Mouse (Mus musculus) stomach, embryonic 15.5 days (tissue): Measurements from ENCODE around the gene Per2. TPM values are rescaled to one million over a fixed set of nuclear protein-coding genes. Genes with fewer than 3 reads are reported as not detected.

Experiments used
- ATAC-seq: fragments of 200-750 bp; cut with Nextera tagmentation; 2 replicates; pipeline ENCODE4 v1.8.0; 2017; ENCODE audit warnings: low read depth, moderate number of reproducible peaks, moderate TSS enrichment; ENCODE audit not compliant: insufficient read depth, low FRiP score
- H3K27ac ChIP-seq: fragments of 300-500 bp; sonication (generic); 2 replicates; pipeline ENCODE4 v1.5.1; 2015; ENCODE audit warnings: mild to moderate bottlenecking, inconsistent platforms
- H3K27me3 ChIP-seq: fragments of 300-500 bp; sonication (generic); replicated peaks from 2 replicates; pipeline ENCODE4 v1.6.1; 2015; ENCODE audit warnings: inconsistent platforms
- H3K36me3 ChIP-seq: fragments of 300-500 bp; sonication (generic); 2 replicates; pipeline ENCODE4 v1.6.1; 2015; ENCODE audit warnings: inconsistent platforms
- H3K4me1 ChIP-seq: fragments of 300-500 bp; sonication (generic); 2 replicates; pipeline ENCODE4 v1.6.1; 2015; ENCODE audit warnings: inconsistent platforms
- H3K4me2 ChIP-seq: fragments of 300-500 bp; sonication (generic); 2 replicates; pipeline ENCODE4 v1.6.1; 2015; ENCODE audit warnings: mild to moderate bottlenecking, inconsistent platforms
- H3K4me3 ChIP-seq: fragments of 300-500 bp; sonication (generic); replicated peaks from 2 replicates; pipeline ENCODE4 v1.5.1; 2015; ENCODE audit warnings: inconsistent platforms
- H3K9ac ChIP-seq: fragments of 300-500 bp; sonication (generic); 2 replicates; pipeline ENCODE4 v1.6.1; 2015; ENCODE audit warnings: inconsistent platforms
- H3K9me3 ChIP-seq: fragments of 300-500 bp; sonication (generic); 2 replicates; pipeline ENCODE4 v1.6.1; 2016; ENCODE audit warnings: inconsistent platforms
- WGBS: fragments of 180-500 bp; shearing (Covaris S2); methylation state at CpG from one replicate; pipeline ENCODE4 v1.1.7; 2015; 5-methylcytosine and 5-hydroxymethylcytosine counted together
- polyA plus RNA-seq: library from polyadenylated mRNA; unstranded; fragments of >200 nt; fragmentation: Nextera tagmentation; extraction: Ambion mirVana; gene quantifications from 2 replicates; pipeline ENCODE4 v1.2.1, GENCODE M21; 2015

The Per2 gene
- polyA plus RNA-seq, 1 experiment from 2014 or later: 6.5 TPM

DNA sequence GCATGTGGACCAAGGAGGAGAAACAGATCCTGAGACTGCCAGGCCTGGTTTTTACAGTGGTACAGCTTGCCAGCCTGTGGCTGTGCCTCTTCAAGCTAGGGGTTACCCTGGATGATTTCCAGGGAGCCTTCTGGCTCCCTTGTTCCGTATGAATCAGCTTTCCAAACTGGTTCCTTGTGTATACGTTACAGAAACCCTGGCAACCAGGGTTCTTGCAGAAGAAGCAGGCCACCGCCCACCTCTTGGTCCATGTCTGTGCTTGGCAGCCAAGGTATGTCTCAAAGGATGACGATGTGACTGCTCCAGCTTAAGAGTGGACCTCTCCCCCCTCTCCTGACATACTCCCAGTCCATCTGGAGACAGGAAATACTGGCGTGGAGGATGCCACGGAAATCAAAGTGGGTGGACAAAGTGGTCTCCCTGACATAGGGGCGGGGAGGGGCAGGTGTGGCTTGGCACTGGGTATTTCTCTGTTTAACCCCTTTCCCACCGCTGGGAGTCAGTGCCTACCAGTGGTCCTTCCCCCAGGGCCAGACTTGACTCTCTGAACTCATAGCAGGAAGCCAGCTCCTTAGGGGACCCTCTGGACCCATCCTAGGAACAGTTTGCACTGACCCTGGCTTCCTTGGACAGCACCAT lies 782 bp downstream of the Per2 start:
- Histone ChIP-seq H3K9ac (peak overlapping the region; percentile 14; the same call in 1 of the 2 replicates), H3K36me3 (no peaks in the 10 kb centered on the region), H3K4me3 (peak overlapping the region; percentile 63), H3K27me3 (no peaks in the 10 kb centered on the region), H3K27ac (peak overlapping the region; percentile 96), H3K9me3 (no peaks in the 10 kb centered on the region), H3K4me1 (peaks cover 62% of the 10 kb centered on the region), H3K4me2 (peak overlapping the region; percentile 67)
- ATAC-seq: peak; percentile 1; the same call in 1 of the 2 replicates
- WGBS: 9% methylated on average over 8 of the region's 8 CpGs

DNA sequence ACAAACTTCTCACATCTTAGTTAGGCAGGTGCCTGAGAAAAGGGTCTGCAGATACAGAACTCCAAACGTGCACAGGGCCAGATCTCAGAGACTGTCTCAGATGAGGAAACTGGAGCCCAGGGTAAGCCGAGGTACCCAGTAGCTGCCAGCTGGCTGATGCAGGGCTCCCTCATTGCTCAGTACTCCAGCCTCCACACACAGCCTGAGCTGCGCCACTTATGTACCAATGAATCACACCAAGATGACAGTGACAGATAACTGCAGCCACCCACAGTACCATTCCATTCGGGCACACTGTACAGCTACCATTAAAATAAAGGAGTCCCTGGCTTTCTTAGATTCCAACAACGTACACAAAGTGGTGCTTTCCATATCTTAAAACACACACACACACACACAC lies 1.4 kb downstream of the Per2 start:
- H3K27me3 ChIP-seq: no peaks in the 10 kb centered on the region
- no peak overlapping the region for H3K9ac ChIP-seq
- H3K27ac ChIP-seq: peak overlapping the region; percentile 96
- no peaks in the 10 kb centered on the region for H3K9me3 ChIP-seq
- peak overlapping the region; percentile 63 for H3K4me3 ChIP-seq
- no peaks in the 10 kb centered on the region for H3K36me3 ChIP-seq
- WGBS: 27% methylated on average over 5 of the region's 5 CpGs
- no peak for ATAC-seq
- H3K4me2 ChIP-seq: peak overlapping the region; percentile 67
- peaks cover 62% of the 10 kb centered on the region for H3K4me1 ChIP-seq

DNA sequence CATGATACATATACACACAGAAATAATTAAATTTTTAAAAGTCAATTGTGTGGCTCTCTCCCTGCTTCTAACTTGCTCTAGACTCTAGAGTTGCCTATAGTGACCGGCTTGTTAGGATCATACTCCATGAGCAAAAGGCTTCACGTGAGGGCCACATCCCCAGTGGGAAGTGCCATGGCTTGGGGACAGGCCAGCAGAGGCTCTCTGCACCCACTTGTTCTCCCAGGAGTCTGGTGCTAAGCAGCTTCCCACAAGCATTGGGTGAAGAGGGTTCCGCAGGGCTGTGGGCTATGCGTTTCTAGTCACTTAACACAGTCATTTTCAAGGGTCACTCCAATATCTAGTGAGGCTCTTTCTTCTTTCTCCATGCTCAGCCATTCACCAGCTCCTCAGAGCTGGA lies 2.0 kb downstream of the Per2 start:
- Histone ChIP-seq H3K36me3 (no peaks in the 10 kb centered on the region), H3K4me2 (peak overlapping the region; percentile 67), H3K9me3 (no peaks in the 10 kb centered on the region), H3K27me3 (no peaks in the 10 kb centered on the region), H3K4me3 (peak overlapping the region; percentile 63; the same call in 1 of the 2 replicates), H3K9ac (no peak overlapping the region), H3K27ac (peak overlapping the region; percentile 96), H3K4me1 (peaks cover 62% of the 10 kb centered on the region)
- ATAC-seq: no peak
- WGBS: 83% methylated on average over 4 of the region's 4 CpGs

DNA sequence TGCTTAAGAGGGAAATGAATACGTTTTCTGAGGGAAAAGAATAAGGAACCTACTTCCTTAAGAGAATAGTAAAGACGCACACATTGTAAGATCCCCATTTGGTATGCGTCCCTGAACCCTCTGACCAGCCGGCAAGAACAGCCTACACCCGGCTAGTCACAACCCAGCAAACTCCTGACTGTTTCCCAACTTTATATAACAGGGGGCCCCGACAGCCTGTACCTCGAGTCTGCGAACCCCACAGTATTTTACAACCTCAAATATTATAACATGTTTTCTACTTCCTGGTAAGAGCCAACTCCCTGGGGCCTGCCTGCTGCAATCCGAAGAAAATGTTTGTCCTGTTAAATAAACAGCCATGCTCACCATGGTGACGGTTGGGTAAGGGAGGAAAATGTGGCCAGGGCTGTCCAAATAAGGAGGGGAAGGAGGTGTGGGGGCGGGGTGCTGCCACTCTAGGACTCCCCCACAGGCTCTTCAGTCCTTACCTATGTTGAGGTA lies 2.8 kb downstream of the Per2 start:
- no peak overlapping the region; the same call in 1 of the 2 replicates for H3K9ac ChIP-seq
- H3K4me1 ChIP-seq: peaks cover 70% of the 10 kb centered on the region
- H3K4me3 ChIP-seq: peak overlapping the region; percentile 4; the same call in 1 of the 2 replicates
- no peaks in the 10 kb centered on the region for H3K27me3 ChIP-seq
- H3K4me2 ChIP-seq: peak overlapping the region; percentile 67
- H3K9me3 ChIP-seq: no peaks in the 10 kb centered on the region
- peak; percentile 29 for ATAC-seq
- H3K36me3 ChIP-seq: no peaks in the 10 kb centered on the region
- 10% methylated on average over 11 of the region's 11 CpGs for WGBS
- peak overlapping the region; percentile 96 for H3K27ac ChIP-seq

DNA sequence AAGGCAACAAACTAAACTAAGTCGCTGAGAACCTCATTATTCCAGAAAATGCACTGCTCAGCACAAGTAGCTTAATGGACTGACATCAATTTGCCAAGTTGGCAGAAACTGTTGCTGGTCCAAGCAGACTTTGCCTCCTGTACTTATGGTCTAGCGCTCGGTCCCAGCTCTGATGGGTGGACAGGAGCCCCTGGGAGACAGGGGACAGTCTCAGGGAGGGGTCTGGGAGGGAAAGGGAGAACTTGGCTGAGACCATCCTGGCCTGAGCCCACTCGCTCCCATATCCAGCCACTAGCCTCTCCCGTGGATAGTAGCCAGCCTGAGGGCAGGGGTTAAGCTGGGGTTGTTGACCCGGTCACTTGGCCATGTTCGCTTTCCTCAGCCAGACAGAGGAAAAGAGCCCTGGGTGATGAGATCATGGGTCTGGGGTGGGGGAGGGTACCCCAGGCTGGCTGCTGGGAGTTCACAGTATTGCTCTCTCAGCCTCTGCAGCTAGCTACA lies 3.4 kb downstream of the Per2 start:
- H3K4me2 ChIP-seq: peak overlapping the region; percentile 67
- H3K27ac ChIP-seq: peak overlapping the region; percentile 96
- no peak overlapping the region for H3K9ac ChIP-seq
- H3K4me1 ChIP-seq: peaks cover 69% of the 10 kb centered on the region
- no peaks in the 10 kb centered on the region for H3K9me3 ChIP-seq
- ATAC-seq: no peak
- no peaks in the 10 kb centered on the region for H3K36me3 ChIP-seq
- H3K27me3 ChIP-seq: no peaks in the 10 kb centered on the region
- H3K4me3 ChIP-seq: peak overlapping the region; percentile 4; the same call in 1 of the 2 replicates
- WGBS: 17% methylated on average over 7 of the region's 7 CpGs

DNA sequence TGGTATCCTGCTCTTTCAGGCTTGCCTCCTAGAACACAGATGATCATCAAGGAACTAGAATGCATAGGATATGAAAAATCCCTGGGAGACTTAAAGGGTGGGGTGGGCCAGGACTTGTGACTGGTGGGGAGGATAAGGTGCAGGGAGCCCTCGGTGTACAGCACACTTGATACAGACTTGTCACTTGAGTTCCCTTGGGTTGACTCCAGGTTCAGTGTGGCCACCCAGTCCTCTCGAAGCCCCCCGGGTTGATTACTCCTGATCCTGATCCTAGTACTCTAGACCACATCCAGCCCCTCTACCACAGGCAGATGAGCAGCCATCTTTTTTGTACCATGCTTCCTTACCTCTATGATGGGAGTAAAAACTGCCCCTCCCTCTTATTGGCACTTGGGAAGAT lies 4.2 kb downstream of the Per2 start:
- no peak overlapping the region for H3K9ac ChIP-seq
- no peaks in the 10 kb centered on the region for H3K27me3 ChIP-seq
- H3K4me3 ChIP-seq: no peak overlapping the region
- no peaks in the 10 kb centered on the region for H3K36me3 ChIP-seq
- H3K4me2 ChIP-seq: 0 out of 2 replicates have a peak overlapping the region, but pooled peaks have one; percentile 67
- no peaks in the 10 kb centered on the region for H3K9me3 ChIP-seq
- ATAC-seq: no peak
- H3K27ac ChIP-seq: peak overlapping the region; percentile 96
- H3K4me1 ChIP-seq: peaks cover 61% of the 10 kb centered on the region
- WGBS: 75% methylated on average over 3 of the region's 3 CpGs

DNA sequence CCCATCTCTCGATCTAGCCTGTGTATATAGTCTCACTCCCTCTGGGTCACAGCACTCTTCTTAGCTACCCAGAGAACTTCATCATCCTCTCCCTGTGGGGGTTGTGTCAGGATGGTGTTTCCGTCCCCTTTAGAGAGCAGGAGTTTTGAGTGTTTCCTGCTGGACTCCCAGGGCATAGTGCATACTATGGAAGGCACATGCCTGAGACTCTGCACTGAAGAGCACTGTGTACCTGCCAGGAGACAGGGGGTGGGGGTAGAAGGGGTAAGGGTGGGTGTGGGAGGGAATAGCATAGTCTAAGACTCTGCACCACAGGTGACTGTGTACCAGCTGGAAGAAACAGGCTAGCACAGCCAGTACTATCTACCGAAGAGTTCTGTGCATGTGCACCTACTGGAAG lies 4.8 kb downstream of the Per2 start:
- Histone ChIP-seq H3K9ac (no peak overlapping the region), H3K4me3 (no peak overlapping the region), H3K27me3 (no peaks in the 10 kb centered on the region), H3K27ac (peak overlapping the region; percentile 42; the same call in 1 of the 2 replicates), H3K4me2 (no peak overlapping the region), H3K9me3 (no peaks in the 10 kb centered on the region), H3K36me3 (0 out of 2 replicates have a peak, but pooled peaks cover 4% of the 10 kb centered on the region), H3K4me1 (peaks cover 58% of the 10 kb centered on the region)
- 79% methylated on average over 3 of the region's 3 CpGs for WGBS
- no peak for ATAC-seq

DNA sequence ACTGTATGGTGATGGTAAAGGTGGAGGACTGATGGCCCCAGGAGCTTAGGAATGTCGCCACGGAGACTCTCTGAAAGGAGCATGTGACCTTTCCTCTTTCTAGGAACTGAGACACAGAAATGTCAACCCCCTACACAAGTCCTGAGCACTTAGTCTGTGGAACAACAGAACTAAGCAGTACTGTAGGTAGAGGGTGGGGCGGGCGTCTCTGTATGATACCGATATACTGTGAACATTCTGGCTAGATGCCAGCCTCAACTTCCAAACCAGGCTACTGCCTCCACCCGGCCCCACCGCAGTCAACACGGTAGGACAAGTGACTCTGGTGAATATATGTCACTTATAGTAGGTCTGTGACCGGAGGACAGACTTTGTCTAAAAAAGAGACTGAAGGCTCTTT lies 5.2 kb downstream of the Per2 start:
- 63% methylated on average over 9 of the region's 9 CpGs for WGBS
- Histone ChIP-seq H3K9ac (no peak overlapping the region), H3K9me3 (no peaks in the 10 kb centered on the region), H3K36me3 (0 out of 2 replicates have a peak, but pooled peaks cover 5% of the 10 kb centered on the region), H3K4me1 (peaks cover 58% of the 10 kb centered on the region), H3K4me3 (no peak overlapping the region), H3K4me2 (no peak overlapping the region), H3K27ac (peak overlapping the region; percentile 2; the same call in 1 of the 2 replicates), H3K27me3 (no peaks in the 10 kb centered on the region)
- 0 out of 2 replicates have a peak, but pooled peaks have one; percentile 14 for ATAC-seq

DNA sequence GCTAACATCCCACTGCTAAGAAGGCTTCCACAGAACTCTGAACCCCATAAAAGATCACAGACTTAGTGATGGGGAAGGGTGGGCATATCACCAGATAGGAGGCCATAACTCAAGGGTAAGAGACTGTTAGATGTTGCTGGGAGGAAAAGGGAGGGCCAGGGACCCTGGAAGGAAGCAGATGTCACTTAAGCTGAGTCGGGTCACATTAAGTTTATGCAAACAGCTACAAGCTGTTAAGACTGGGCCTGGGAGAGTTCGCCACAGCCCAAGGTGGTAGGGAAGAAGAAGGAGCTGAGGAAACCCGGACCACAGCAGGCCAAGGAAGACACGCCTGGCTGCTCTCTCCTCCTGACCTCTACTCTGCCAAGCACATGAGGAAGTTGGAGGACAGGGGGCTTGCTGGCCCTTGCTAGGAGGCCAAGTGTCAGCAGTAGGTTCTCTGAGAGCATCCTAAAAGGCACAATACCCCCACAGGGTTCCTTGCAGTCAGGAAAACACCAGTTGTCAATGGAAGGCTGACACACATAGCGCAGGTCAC lies 7.5 kb downstream of the Per2 start:
- Histone ChIP-seq H3K27me3 (no peaks in the 10 kb centered on the region), H3K4me1 (peaks cover 36% of the 10 kb centered on the region), H3K9me3 (no peaks in the 10 kb centered on the region), H3K36me3 (peaks cover 24% of the 10 kb centered on the region), H3K27ac (no peak overlapping the region), H3K4me3 (no peak overlapping the region), H3K4me2 (no peak overlapping the region), H3K9ac (no peak overlapping the region)
- ATAC-seq: no peak
- 47% methylated on average over 5 of the region's 5 CpGs for WGBS

DNA sequence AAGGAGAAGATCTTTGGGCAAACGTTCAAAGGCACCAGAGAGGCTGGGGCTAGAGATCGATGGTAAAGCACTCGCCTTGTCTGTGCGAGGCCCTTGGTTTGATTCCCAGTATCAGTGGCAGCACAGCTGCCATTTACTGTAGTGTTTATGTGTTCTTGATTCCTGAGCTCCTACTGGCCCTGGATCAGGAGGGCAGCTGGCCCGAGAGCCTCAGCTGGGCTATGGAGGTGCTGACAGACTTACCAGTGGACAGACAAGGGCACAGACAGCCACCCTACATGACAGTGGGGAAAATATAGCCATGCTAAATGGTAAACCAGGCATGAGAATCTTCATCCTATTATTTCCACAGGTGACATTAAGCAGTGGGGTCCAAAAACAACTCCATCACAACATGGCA lies 8.3 kb downstream of the Per2 start:
- H3K4me2 ChIP-seq: no peak overlapping the region
- WGBS: 79% methylated on average over 5 of the region's 5 CpGs
- no peak overlapping the region for H3K4me3 ChIP-seq
- no peak overlapping the region for H3K9ac ChIP-seq
- ATAC-seq: no peak
- no peak overlapping the region for H3K27ac ChIP-seq
- H3K9me3 ChIP-seq: no peaks in the 10 kb centered on the region
- H3K36me3 ChIP-seq: peaks cover 32% of the 10 kb centered on the region
- peaks cover 30% of the 10 kb centered on the region for H3K4me1 ChIP-seq
- H3K27me3 ChIP-seq: no peaks in the 10 kb centered on the region

DNA sequence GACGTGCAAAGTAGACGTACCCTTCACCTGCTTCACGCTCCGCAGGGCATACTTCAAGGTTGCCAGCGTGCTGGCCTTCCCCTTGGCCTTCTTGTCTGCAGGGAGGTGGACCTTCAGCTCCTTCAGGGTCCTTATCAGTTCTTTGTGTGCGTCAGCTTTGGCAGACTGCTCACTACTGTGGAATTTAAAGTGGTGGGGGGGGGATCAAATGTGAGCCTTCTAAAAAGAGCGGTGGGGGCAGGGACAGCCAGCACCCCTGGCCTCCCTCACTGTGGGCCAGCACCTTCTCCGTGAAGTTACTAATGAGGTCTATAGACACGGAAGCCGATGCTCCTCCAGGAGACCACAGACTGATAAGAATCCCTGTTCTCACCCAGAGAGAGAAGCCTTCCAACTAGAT lies 10.4 kb downstream of the Per2 start:
- H3K4me1 ChIP-seq: peaks cover 9% of the 10 kb centered on the region
- no peak overlapping the region for H3K4me3 ChIP-seq
- H3K27ac ChIP-seq: no peak overlapping the region
- H3K9me3 ChIP-seq: no peaks in the 10 kb centered on the region
- 71% methylated on average over 10 of the region's 10 CpGs for WGBS
- no peak overlapping the region for H3K9ac ChIP-seq
- H3K27me3 ChIP-seq: no peaks in the 10 kb centered on the region
- no peak for ATAC-seq
- H3K4me2 ChIP-seq: no peak overlapping the region
- H3K36me3 ChIP-seq: peaks cover 43% of the 10 kb centered on the region

DNA sequence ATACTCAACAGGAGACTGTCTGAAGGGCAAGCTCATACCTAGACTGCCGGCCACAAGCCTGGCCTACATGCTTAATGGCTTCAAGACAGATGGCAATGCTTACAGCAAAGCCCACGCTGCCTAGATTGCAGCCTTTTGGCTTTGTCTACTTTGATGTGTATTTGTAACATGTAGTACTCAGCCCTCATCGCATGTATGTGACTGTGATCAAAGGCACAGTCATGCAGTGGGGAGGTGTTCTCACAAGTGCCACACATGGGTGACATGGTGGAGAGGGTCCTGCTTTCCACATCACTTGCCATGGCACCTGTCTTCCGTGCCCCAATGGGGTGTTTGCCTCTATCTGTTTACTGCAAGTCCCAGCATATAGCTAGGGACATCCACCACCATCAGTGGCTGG lies 12.6 kb downstream of the Per2 start:
- Histone ChIP-seq H3K27ac (no peak overlapping the region), H3K9ac (no peak overlapping the region), H3K4me3 (no peak overlapping the region), H3K36me3 (peaks cover 43% of the 10 kb centered on the region), H3K4me2 (no peak overlapping the region), H3K4me1 (peaks cover 2% of the 10 kb centered on the region; the same call in 1 of the 2 replicates), H3K27me3 (no peaks in the 10 kb centered on the region), H3K9me3 (no peaks in the 10 kb centered on the region)
- no peak for ATAC-seq
- WGBS: 84% methylated on average over 4 of the region's 4 CpGs
